Mouse (Mus musculus) intestine, embryonic 15.5 days (tissue): ENCODE measurements around the gene Pop7. TPM values are rescaled to one million over a fixed set of nuclear protein-coding genes. Genes with fewer than 3 reads are reported as not detected.

Source experiments
- ATAC-seq: fragments of 200-750 bp; cut with Nextera tagmentation; 2 replicates; pipeline ENCODE4 v1.8.0; 2017; ENCODE audit warnings: moderate TSS enrichment, moderate library complexity
- H3K27ac ChIP-seq: fragments of 300-500 bp; sonication (generic); 2 replicates; pipeline ENCODE4 v1.5.1; 2015; ENCODE audit warnings: mild to moderate bottlenecking, inconsistent platforms
- H3K27me3 ChIP-seq: fragments of 300-500 bp; sonication (generic); replicated peaks from 2 replicates; pipeline ENCODE4 v1.6.1; 2015; ENCODE audit warnings: inconsistent platforms
- H3K36me3 ChIP-seq: fragments of 300-500 bp; sonication (generic); 2 replicates; pipeline ENCODE4 v1.6.1; 2015; ENCODE audit warnings: inconsistent platforms
- H3K4me1 ChIP-seq: fragments of 300-500 bp; sonication (generic); replicated peaks from 2 replicates; pipeline ENCODE4 v1.6.1; 2015; ENCODE audit warnings: inconsistent platforms
- H3K4me2 ChIP-seq: fragments of 300-500 bp; sonication (generic); replicated peaks from 2 replicates; pipeline ENCODE4 v1.6.1; 2015; ENCODE audit warnings: mild to moderate bottlenecking, inconsistent platforms
- H3K4me3 ChIP-seq: fragments of 300-500 bp; sonication (generic); replicated peaks from 2 replicates; pipeline ENCODE4 v1.5.1; 2015; ENCODE audit warnings: inconsistent platforms
- H3K9ac ChIP-seq: fragments of 300-500 bp; sonication (generic); 2 replicates; pipeline ENCODE4 v1.6.1; 2015; ENCODE audit warnings: inconsistent platforms
- H3K9me3 ChIP-seq: fragments of 300-500 bp; sonication (generic); 2 replicates; pipeline ENCODE4 v1.6.1; 2016; ENCODE audit warnings: inconsistent platforms
- WGBS: fragments of 180-500 bp; shearing (Covaris S2); methylation state at CpG from one replicate; pipeline ENCODE4 v1.1.7; 2015; 5-methylcytosine and 5-hydroxymethylcytosine counted together
- polyA plus RNA-seq: library from polyadenylated mRNA; unstranded; fragments of >200 nt; fragmentation: Nextera tagmentation; extraction: Ambion mirVana; gene quantifications from 2 replicates; pipeline ENCODE4 v1.2.1, GENCODE M21; 2015

Pop7 gene
- polyA plus RNA-seq, 1 experiment from 2014 or later, result 64.2 TPM

DNA sequence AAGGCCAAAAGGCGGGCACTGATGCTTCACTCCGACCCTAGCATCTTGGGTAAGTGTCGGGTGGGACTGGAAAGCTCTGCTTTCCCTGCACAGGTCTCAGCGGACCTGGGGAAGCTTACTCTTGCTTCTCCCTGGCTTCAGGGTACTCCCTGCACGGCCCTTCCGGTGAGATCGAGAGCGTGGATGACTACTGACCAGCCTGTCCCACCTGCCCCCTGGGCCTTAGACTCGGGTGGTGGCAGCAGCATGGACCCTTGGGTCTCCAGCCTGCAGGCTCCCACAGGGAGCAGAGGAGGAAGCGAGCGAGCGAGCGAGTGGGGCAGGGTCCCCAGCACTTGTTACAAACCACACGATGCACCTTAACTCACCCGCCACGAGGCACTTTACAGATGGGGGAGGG lies 23.2 kb upstream of the Pop7 start:
- no peak for ATAC-seq
- Histone ChIP-seq H3K4me2 (no peak overlapping the region), H3K9ac (no peak overlapping the region), H3K27me3 (no peaks in the 10 kb centered on the region), H3K36me3 (peaks cover 76% of the 10 kb centered on the region), H3K4me3 (no peak overlapping the region), H3K27ac (no peak overlapping the region), H3K9me3 (no peaks in the 10 kb centered on the region), H3K4me1 (peaks cover 30% of the 10 kb centered on the region)
- WGBS, result 69% methylated on average over 16 of the region's 16 CpGs

DNA sequence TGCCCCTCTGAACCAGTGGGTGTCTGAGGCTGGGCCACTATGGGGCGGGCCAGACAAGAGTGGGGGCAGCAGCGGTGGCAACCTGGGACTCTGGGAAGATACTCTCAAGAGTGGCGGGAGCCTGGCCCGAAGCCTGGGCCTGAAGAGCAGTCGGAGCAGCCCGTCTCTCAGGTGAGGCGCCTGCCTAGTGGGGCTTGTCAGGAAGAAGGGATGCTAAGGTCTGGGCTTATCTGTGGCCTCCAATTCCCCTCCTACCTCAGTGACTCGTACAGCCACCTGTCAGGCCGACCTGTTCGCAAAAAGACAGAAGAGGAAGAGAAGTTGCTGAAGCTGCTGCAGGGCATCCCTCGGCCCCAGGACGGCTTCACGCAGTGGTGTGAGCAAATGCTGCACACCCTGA lies 22.4 kb upstream of the Pop7 start:
- H3K9me3 ChIP-seq, result no peaks in the 10 kb centered on the region
- no peak overlapping the region for H3K4me2 ChIP-seq
- peaks cover 82% of the 10 kb centered on the region for H3K36me3 ChIP-seq
- 84% methylated on average over 13 of the region's 13 CpGs for WGBS
- H3K4me1 ChIP-seq, result peaks cover 23% of the 10 kb centered on the region; the same call in 1 of the 2 replicates
- no peak for ATAC-seq
- no peak overlapping the region for H3K4me3 ChIP-seq
- H3K27ac ChIP-seq, result no peak overlapping the region
- no peak overlapping the region for H3K9ac ChIP-seq
- no peaks in the 10 kb centered on the region for H3K27me3 ChIP-seq

DNA sequence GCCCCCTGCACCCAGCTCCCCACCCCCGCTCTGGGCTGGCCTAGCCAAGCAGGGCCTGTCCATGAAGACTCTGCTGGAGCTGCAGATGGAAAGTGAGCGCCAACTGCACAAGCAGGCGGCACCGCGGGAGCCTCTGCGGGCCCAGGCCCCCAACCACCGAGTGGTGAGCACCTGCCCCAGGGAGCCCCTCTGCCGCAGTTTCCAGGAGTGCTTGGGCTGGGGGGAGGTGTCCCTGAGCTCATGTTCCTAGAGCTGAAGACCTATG lies 21.9 kb upstream of the Pop7 start:
- Histone ChIP-seq H3K27me3 (no peaks in the 10 kb centered on the region), H3K9me3 (no peaks in the 10 kb centered on the region), H3K9ac (no peak overlapping the region), H3K4me3 (no peak overlapping the region), H3K4me1 (peaks cover 20% of the 10 kb centered on the region; the same call in 1 of the 2 replicates), H3K4me2 (no peak overlapping the region), H3K36me3 (peaks cover 82% of the 10 kb centered on the region), H3K27ac (no peak overlapping the region)
- WGBS, result 88% methylated on average over 8 of the region's 8 CpGs
- ATAC-seq, result no peak

DNA sequence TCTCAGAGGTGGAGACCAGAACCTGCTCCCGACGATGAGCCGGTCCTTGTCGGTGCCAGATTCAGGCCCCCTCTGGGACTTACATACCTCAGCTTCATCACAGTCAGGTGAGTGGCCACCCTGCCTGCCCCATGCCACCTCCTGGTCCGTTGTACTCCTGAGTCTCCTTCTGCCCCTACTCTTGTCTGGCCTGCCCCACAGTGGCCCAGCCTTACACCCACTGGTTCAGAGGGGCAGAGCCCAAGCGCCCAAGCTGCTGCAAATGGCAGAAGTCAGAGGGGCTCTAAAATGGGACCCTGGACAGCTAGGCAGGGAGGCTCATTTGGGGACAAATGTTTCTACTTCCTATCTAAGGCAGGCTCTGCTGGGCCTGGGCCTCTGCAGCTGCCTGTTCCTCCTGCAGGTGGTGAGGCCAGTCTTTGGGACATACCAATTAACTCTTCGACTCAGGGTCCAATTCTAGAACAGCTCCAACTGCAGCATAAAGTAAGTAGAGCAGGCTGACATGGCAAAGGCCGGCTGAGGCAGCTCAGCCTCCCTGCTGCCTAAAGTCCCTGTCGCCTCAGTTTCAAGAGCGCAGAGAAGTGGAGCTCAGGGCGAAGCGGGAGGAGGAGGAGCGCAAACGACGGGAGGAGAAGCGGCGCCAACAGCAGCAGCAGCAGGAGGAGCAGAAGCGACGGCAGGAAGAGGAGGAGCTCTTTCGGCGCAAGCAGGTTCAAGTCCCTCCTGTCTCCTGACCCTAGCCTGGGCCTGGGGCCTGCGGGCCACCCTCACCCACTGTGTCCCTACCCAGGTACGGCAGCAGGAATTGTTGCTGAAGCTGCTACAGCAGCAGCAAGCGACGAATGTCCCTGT lies 21.3 kb upstream of the Pop7 start:
- Histone ChIP-seq H3K4me1 (peaks cover 20% of the 10 kb centered on the region; the same call in 1 of the 2 replicates), H3K4me2 (no peak overlapping the region), H3K9ac (no peak overlapping the region), H3K9me3 (no peaks in the 10 kb centered on the region), H3K36me3 (peaks cover 82% of the 10 kb centered on the region), H3K4me3 (no peak overlapping the region), H3K27me3 (no peaks in the 10 kb centered on the region), H3K27ac (no peak overlapping the region)
- WGBS, result 82% methylated on average over 25 of the region's 25 CpGs
- no peak for ATAC-seq

DNA sequence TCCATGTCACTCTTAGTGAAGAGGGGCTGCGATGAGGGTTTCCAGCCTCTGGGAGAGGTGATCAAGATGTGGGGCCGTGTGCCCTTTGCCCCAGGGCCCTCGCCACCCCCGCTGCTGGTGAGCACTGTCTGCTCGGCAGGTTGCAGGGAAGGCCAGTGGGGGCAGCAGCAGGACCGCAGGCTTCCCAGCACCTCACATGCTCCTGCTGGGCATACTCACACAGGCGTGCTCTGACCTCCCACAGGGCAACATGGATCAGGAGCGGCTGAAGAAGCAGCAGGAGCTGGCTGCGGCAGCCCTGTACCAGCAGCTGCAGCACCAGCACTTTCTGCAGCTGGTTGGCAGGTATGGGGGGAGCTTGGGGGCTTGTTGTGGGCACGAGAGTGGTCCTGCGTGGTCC lies 20.4 kb upstream of the Pop7 start:
- H3K27me3 ChIP-seq, result no peaks in the 10 kb centered on the region
- H3K27ac ChIP-seq, result no peak overlapping the region
- ATAC-seq, result no peak
- no peak overlapping the region for H3K9ac ChIP-seq
- H3K4me2 ChIP-seq, result no peak overlapping the region
- H3K4me3 ChIP-seq, result no peak overlapping the region
- peaks cover 73% of the 10 kb centered on the region for H3K36me3 ChIP-seq
- H3K4me1 ChIP-seq, result peaks cover 17% of the 10 kb centered on the region; the same call in 1 of the 2 replicates
- H3K9me3 ChIP-seq, result no peaks in the 10 kb centered on the region
- WGBS, result 81% methylated on average over 11 of the region's 11 CpGs

DNA sequence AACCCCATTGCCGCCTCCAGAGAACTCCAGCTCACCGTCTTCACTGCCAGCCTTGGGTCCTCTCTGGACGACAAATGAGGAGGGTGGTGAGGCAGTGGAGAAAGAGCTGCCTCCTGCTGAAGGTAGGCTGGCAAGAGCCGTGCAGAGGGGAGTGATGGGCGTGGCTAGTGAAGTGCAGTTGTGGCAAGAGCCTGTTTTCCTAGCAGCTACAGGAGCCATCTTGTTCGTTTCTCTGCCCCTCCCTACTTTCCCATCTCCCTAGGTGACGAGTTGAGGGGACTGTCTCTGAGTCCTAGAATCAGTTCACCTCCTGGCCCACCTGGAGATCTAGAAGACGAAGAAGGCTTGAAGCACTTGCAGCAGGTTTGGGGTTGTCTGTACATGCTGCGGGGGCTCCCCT lies 19.5 kb upstream of the Pop7 start:
- Histone ChIP-seq H3K27ac (no peak overlapping the region), H3K36me3 (peaks cover 72% of the 10 kb centered on the region), H3K4me1 (peaks cover 13% of the 10 kb centered on the region; the same call in 1 of the 2 replicates), H3K9me3 (no peaks in the 10 kb centered on the region), H3K27me3 (no peaks in the 10 kb centered on the region), H3K4me3 (no peak overlapping the region), H3K9ac (no peak overlapping the region), H3K4me2 (no peak overlapping the region)
- ATAC-seq, result no peak
- 72% methylated on average over 9 of the region's 9 CpGs for WGBS

DNA sequence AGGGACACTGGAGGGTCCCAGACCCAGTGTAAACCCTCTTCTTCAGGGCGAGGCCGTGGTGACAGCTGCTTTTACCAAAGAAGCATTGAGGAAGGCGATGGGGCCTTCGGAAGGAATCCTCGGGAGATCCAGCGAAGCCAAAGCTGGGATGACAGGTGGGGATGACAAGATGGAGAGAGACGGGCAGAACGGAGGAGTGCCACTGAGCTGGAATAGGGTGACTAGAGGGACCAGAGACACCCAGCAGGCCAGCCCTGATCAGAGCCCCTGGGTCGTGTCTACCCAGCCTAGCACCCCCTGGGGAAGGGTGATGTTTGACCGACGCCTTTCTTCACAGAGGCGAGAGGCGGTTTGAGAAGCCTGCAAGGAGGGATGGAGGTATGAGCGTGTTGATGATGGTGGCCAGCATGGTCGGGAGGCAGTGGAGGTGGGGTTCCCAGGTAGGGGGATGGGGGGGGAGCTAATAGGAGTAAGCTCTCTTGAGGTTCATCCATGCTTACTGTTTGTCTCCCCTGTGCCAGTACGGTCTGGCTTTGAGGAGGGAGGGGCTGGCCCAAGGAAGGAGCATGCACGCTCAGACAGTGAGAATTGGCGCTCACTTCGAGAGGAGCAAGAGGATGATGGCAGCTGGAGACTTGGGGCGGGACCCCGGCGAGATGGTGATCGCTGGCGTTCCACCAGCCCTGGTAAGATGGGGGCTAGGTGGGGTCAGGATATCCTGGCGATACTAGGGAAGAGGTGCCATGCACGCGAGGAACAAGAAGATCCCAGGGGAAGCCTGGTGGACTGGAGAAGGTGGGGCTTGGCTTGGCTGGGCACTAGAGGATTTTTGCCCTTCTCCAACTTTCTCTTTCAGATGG lies 17.6 kb upstream of the Pop7 start:
- Histone ChIP-seq H3K4me1 (no peaks in the 10 kb centered on the region), H3K27me3 (no peaks in the 10 kb centered on the region), H3K9me3 (no peaks in the 10 kb centered on the region), H3K4me3 (no peak overlapping the region), H3K4me2 (no peak overlapping the region), H3K9ac (no peak overlapping the region), H3K36me3 (peaks cover 62% of the 10 kb centered on the region), H3K27ac (no peak overlapping the region)
- WGBS, result 90% methylated on average over 27 of the region's 27 CpGs
- ATAC-seq, result no peak

DNA sequence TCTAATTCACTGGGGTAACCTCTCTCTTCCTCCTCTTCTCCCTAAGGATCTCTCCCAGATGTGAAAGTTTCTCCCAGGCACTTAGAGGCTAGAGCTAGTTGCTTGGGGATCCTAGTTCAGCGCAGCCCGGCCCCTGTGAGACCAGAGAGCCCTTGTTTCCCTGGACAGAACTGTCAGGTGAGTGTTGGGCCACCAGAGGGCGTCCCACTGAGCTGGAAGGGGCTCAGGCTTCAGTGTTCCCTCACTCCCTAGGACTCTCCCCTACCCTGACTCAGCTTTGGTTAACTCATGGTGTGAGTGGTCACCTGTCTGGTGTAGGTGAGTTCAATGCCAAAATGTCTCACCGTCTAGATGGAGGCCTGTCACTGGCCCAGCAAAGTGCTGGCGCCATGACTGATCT lies 16.1 kb upstream of the Pop7 start, which contains the start of gene Gigyf1:
Gene Gigyf1 (plus strand): TSS at position 113 of the 400 bp plus-strand sequence.
- no peaks in the 10 kb centered on the region for H3K9me3 ChIP-seq
- H3K4me3 ChIP-seq, result no peak within 1 kb of the TSS
- H3K4me1 ChIP-seq, result 0 out of 2 replicates have a peak, but pooled peaks cover 3% of the 10 kb centered on the region
- no peaks in the 10 kb centered on the region for H3K27me3 ChIP-seq
- H3K36me3 ChIP-seq, result peaks cover 52% of the 10 kb centered on the region
- no peak within 1 kb of the TSS for H3K4me2 ChIP-seq
- H3K27ac ChIP-seq, result no peak within 1 kb of the TSS
- no peak within 1 kb of the TSS for H3K9ac ChIP-seq
- 74% methylated on average over 5 of the region's 5 CpGs for WGBS
- no peak for ATAC-seq

DNA sequence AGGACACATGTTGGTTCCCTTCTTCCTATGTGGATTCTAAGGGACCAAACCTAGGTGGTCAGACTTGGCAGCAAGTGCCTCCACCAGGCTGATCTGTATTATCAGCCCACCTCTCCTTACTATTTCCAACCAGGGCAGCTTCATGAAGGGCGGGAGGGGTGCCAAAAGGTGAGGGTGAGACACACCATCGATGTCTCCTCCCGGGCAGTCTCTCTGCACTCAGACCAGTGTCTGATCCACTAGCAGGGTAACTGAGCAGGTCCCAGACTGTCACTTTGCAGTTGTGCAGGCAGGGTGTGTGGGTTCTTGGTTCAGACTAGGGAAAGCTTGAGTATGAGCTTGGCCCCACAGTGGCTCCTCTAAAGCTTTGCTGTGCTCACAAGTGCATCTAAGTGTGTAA lies 12.5 kb upstream of the Pop7 start:
- Histone ChIP-seq H3K27ac (no peak overlapping the region), H3K9me3 (no peaks in the 10 kb centered on the region), H3K4me2 (no peak overlapping the region), H3K9ac (peak overlapping the region; percentile 1; the same call in 1 of the 2 replicates), H3K4me3 (no peak overlapping the region), H3K4me1 (peaks cover 23% of the 10 kb centered on the region), H3K36me3 (peaks cover 24% of the 10 kb centered on the region), H3K27me3 (no peaks in the 10 kb centered on the region)
- ATAC-seq, result no peak
- WGBS, result 90% methylated on average over 3 of the region's 3 CpGs

DNA sequence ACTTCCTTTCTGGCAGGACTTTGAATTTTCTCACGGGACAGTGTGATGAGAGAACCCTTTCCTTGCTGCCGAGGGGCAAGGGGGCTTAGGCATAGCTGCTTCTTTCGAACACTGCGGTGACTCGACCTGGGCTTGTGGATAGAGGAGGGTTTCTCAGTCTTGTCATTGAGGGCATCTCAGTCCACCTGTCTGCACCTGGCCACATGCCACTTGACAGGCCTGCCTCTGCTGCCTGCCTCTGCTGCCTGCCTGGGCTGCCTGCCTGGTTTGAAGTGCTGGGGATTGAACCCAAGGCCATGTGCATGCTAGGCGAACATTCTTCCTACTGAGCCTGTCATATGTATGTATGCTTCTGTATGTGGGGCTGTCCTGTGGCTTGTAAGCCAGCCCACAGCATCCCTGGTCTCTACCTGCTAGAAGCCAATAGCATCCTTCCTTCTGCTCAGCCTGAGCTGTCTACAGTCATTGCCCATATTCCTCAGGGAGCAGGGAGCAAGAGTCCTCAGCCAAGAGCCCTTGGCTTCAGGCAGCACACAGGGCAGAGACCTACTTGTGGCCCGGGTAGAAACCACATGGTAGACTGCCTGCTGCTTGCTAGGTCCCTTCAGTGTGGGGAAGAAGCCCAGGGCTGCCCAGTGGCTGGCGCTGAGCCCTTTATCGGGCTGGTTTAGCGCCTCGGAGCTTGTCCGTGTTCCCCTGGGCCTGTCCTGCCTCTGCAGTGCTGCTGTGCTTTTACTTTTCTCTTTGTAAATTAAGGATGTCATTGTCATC lies 11.8 kb upstream of the Pop7 start:
- Histone ChIP-seq H3K9ac (no peak overlapping the region), H3K4me1 (peaks cover 24% of the 10 kb centered on the region), H3K4me2 (no peak overlapping the region), H3K4me3 (no peak overlapping the region), H3K9me3 (no peaks in the 10 kb centered on the region), H3K27ac (no peak overlapping the region), H3K36me3 (peaks cover 18% of the 10 kb centered on the region), H3K27me3 (no peaks in the 10 kb centered on the region)
- no peak for ATAC-seq
- 84% methylated on average over 12 of the region's 12 CpGs for WGBS

DNA sequence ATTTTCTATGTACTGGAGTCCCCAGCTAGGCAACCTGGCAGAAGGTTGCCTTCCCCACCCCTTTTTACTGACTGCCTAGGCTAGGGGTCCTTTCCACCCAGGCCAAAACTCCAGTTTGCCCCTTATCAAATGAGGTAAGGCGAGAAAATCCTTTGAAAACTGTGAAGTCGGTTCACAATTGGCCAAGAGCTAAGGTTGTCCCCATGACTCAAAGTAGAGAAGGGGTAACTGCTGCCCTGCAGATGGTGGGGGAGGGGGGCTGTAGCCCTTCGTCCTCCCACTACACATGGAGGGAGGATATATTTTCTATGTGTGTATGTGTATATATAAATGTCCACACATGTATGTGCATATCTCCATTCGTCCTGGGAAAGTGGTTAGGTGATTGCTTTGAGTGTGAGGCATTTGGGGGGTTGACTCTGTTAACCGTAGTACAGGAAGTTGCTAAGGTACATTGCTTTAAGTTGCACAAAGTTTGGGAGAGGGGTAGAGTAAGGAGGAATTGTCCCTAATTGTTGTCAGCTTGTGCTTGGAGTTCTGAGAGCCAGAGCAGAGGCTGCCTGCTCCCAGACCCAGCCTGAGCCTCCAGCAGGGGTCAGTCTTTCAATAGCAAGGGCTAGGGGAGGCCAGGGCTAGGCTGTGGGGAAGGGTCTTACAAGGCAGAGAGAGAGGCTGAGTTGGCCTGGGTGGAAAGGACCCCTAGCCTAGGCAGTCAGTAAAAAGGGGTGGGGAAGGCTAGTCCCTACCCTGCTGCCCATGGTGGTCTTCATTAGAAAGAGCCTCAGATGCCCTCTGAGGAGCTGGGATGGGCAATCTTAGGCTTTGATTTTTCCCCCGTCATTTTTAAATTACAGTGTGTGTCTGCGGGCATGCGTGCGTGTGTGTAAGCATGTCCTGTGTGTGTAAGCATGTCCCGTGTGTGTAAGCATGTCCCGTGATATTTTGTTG lies 10.8 kb upstream of the Pop7 start:
- H3K4me2 ChIP-seq, result 0 out of 2 replicates have a peak overlapping the region, but pooled peaks have one; percentile 86
- H3K9me3 ChIP-seq, result no peaks in the 10 kb centered on the region
- peaks cover 12% of the 10 kb centered on the region for H3K36me3 ChIP-seq
- H3K27ac ChIP-seq, result no peak overlapping the region
- ATAC-seq, result no peak
- H3K27me3 ChIP-seq, result no peaks in the 10 kb centered on the region
- H3K9ac ChIP-seq, result no peak overlapping the region
- H3K4me3 ChIP-seq, result no peak overlapping the region
- WGBS, result 76% methylated on average over 11 of the region's 11 CpGs
- H3K4me1 ChIP-seq, result peaks cover 24% of the 10 kb centered on the region
